Mouse (Mus musculus) bone marrow macrophage, adult 2 months (primary cell): ENCODE results near the gene H2afj.

Source experiments
- CTCF ChIP-seq: IDR thresholded peaks from 2 replicates; pipeline ENCODE4 v1.5.1; 2012; ENCODE audit warnings: low read depth, mild to moderate bottlenecking, low read length, moderate library complexity
- POLR2A ChIP-seq: IDR thresholded peaks from 2 replicates; pipeline ENCODE4 v1.6.1; 2012; ENCODE audit warnings: mild to moderate bottlenecking, low read depth, low read length, borderline replicate concordance

DNA sequence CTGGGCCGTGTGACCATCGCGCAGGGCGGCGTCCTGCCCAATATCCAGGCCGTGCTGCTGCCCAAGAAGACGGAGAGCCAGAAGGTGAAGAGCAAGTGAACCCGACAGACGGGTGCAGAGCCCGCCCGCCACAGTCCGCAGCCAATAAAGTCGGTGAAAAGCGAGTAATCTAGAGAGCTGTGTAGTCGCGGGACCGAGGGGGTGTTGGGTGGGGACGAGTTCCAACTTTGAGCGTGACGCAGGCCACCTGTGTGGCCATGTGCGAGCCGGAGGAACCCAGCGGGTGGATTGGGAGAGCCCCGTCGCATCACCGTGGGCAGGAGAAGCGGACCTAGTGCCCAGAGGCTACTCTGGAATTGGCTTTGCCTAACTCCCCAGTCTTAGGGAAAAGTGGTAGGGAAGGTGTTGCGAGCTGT, 595 bp downstream of the H2afj start:
- TF ChIP-seq CTCF, result no peak
- TF ChIP-seq POLR2A, result no peak
